7 mouse cellular contexts compared by ENCODE assay signal in genomic region chrX:47916831-47917230, GRCm38 (mm10). TPM values are rescaled to one million over a fixed set of nuclear protein-coding genes. Genes with fewer than 3 reads are reported as not detected.
"Had no signal": no experiment of that assay in that cellular context is flagged by ENCODE, and none has a peak within 500 bp of the region (broad histone marks: within the 10 kb centered on the region; RNA-seq: fewer than 3 reads in every experiment).

No protein-coding gene starts in this region.

- DNase-seq: kidney, postnatal 25 days; left cerebral cortex, postnatal 4 days; lung, adult 18-20 months; retina, postnatal 1 day; thymus, postnatal 36 days had no signal

RNA-seq across cellular contexts. Expression of gene Smarca1, which starts 24.1 kb away (rescaled TPM):
- total RNA-seq: megakaryocyte-erythroid progenitor cell, adult 5-6 weeks had no signal
- polyA plus RNA-seq: liver, adult 2 months had no signal
